8 mouse cellular contexts compared by ENCODE assay signal in genomic region chr8:126536132-126536927, GRCm38 (mm10). TPM values are rescaled to one million over a fixed set of nuclear protein-coding genes. Genes with fewer than 3 reads are reported as not detected.
DNase-seq lines count a peak whose midpoint lies in the region; ATAC-seq and TF ChIP-seq lines count a peak whose summit lies in the region.

No protein-coding gene starts in this region.

- peak overlapping the region; percentile 92 for H3K27ac ChIP-seq in heart, adult 2 months
- no peak overlapping the region for H3K27ac ChIP-seq in liver, embryonic 14.5 days
- H3K27ac ChIP-seq in small intestine, adult 2 months (ENCODE audit: insufficient read depth, low read depth, low read length), result peak overlapping the region; percentile 44; the same call in 1 of the 2 replicates

- DNase-seq in heart, adult 2 months, result no peak
- no peak for DNase-seq in heart, postnatal 14 days
- peak; percentile 66 for DNase-seq in embryo, embryonic 11 days
- DNase-seq in induced T-regulatory cell, adult 2 months (ENCODE audit: low read depth), result peak; percentile 55
- no peak for DNase-seq in liver, embryonic 14.5 days (ENCODE audit: low read depth in 3 of 3, low spot score in 3 of 3)
- DNase-seq in urinary bladder, adult 18-20 months (ENCODE audit: low spot score in 2 of 2), result no peak
- DNase-seq in right cerebral cortex, postnatal 36 days (ENCODE audit: low spot score in 2 of 2), result no peak

- TF ChIP-seq CTCF in heart, adult 2 months (IDR thresholded peaks at IDR 0.05), result no peak
- no peak for TF ChIP-seq CTCF in liver, embryonic 14.5 days (IDR thresholded peaks at IDR 0.05; ENCODE audit: low read depth)
- no peak for TF ChIP-seq CTCF in small intestine, adult 2 months (IDR thresholded peaks at IDR 0.05; ENCODE audit: extremely low read depth, insufficient read length, insufficient replicate concordance, low read depth, low read length)

- no peaks in the 10 kb centered on the region for H3K9me3 ChIP-seq in liver, embryonic 14.5 days (ENCODE audit: control insufficient read depth, low read length)

- H3K4me2 ChIP-seq in liver, embryonic 14.5 days (ENCODE audit: low read depth), result peak overlapping the region; percentile 18; the same call in 1 of the 2 replicates

- no peaks in the 10 kb centered on the region for H3K79me2 ChIP-seq in heart, adult 2 months (replicated peaks; ENCODE audit: control insufficient read depth, insufficient read depth, low read length)

- TF ChIP-seq POLR2A in heart, adult 2 months (IDR thresholded peaks at IDR 0.05; ENCODE audit: insufficient read depth, low read depth, low read length), result no peak
- no peak for TF ChIP-seq POLR2A in small intestine, adult 2 months (IDR thresholded peaks at IDR 0.05; ENCODE audit: low read depth, low read length)

- H3K27me3 ChIP-seq in heart, adult 2 months (ENCODE audit: control insufficient read depth, insufficient read depth, low read length), result no peaks in the 10 kb centered on the region
- no peaks in the 10 kb centered on the region for H3K27me3 ChIP-seq in liver, embryonic 14.5 days (ENCODE audit: control insufficient read depth, insufficient read depth, low read length)
- no peaks in the 10 kb centered on the region for H3K27me3 ChIP-seq in small intestine, adult 2 months (ENCODE audit: control insufficient read depth, insufficient read depth, low read length)

- intact Hi-C loops in heart, adult 2 months (cut with DNase I), result no loop called here
- intact Hi-C loops in heart, postnatal 14 days (cut with DNase I), result no loop called here

- 53% methylated on average over 11 of the region's 11 CpGs for WGBS in heart, adult 2 months
- 28% methylated on average over 11 of the region's 11 CpGs for WGBS in liver, embryonic 14.5 days (ENCODE audit: insufficient replicate concordance)
- 23% methylated on average over 11 of the region's 11 CpGs for WGBS in small intestine, adult 2 months

- peaks cover 5% of the 10 kb centered on the region; the same call in 1 of the 2 replicates for H3K36me3 ChIP-seq in heart, adult 2 months (ENCODE audit: control insufficient read depth, insufficient read depth, low read length)
- H3K36me3 ChIP-seq in liver, embryonic 14.5 days (replicated peaks; ENCODE audit: control insufficient read depth, insufficient read depth, low read depth), result no peaks in the 10 kb centered on the region
- H3K36me3 ChIP-seq in small intestine, adult 2 months (ENCODE audit: control insufficient read depth, insufficient read depth, low read length), result no peaks in the 10 kb centered on the region

- H3K9ac ChIP-seq in heart, adult 2 months (ENCODE audit: low read depth, low read length), result no peak overlapping the region
- no peak overlapping the region for H3K9ac ChIP-seq in liver, embryonic 14.5 days (replicated peaks)

- no peak overlapping the region for H3K4me3 ChIP-seq in heart, adult 2 months
- no peak overlapping the region for H3K4me3 ChIP-seq in liver, embryonic 14.5 days (ENCODE audit: insufficient read depth in 1 of 2, low read depth in 2 of 2, low read length in 2 of 2)
- H3K4me3 ChIP-seq in small intestine, adult 2 months (ENCODE audit: low read depth, low read length), result no peak overlapping the region

- no peak for ATAC-seq in liver, embryonic 14.5 days (ENCODE audit: insufficient read depth)

- peaks cover 32% of the 10 kb centered on the region for H3K4me1 ChIP-seq in heart, adult 2 months (ENCODE audit: control insufficient read depth, insufficient read depth, low read length)
- H3K4me1 ChIP-seq in liver, embryonic 14.5 days (replicated peaks; ENCODE audit: control insufficient read depth in 2 of 2, insufficient read depth in 2 of 2, low read length in 1 of 2), result peaks cover 0 to 24% of the 10 kb centered on the region in 2 experiments; a peak in 2 of 4 replicates
- peaks cover 19% of the 10 kb centered on the region; the same call in 1 of the 2 replicates for H3K4me1 ChIP-seq in small intestine, adult 2 months (ENCODE audit: control insufficient read depth, insufficient read depth, insufficient read length, low read length)

- TF ChIP-seq EP300 in heart, adult 2 months (IDR thresholded peaks at IDR 0.05; ENCODE audit: insufficient read depth, low read depth, low read length), result no peak
- no peak for TF ChIP-seq EP300 in liver, embryonic 14.5 days (IDR thresholded peaks at IDR 0.05; ENCODE audit: low read depth)

RNA-seq across cellular contexts. Expression of gene Irf2bp2, which starts 57.5 kb away (rescaled TPM):
- total RNA-seq in heart, adult 2 months (2021), result 100 to 1,000 TPM in 1 of 2 experiments, 10 to 100 TPM in 1; 56.3 to 132 TPM
- 33.8 and 37.3 TPM in 2 replicates for polyA plus RNA-seq in heart, adult 2 months (2012; rRNA removed)
- 100 to 1,000 TPM; 124 to 140 TPM for total RNA-seq in heart, postnatal 14 days (2021)
- polyA plus RNA-seq in liver, embryonic 14.5 days (2012; rRNA removed), result 10.9 and 11.5 TPM in 2 replicates
- polyA plus RNA-seq in liver, embryonic 14.5 days (2014; fragmentation: Nextera tagmentation; extraction: Ambion mirVana), result 2.8 and 3.2 TPM in 2 replicates
- polyA plus RNA-seq in small intestine, adult 2 months (2012; rRNA removed), result 50.5 and 91.6 TPM in 2 replicates

Comparison
In these comparisons a context has a peak if more than half of its experiments do, and no peak if none do; other contexts are left out.
1. DNase-seq: peak in embryo, embryonic 11 days (single experiment) and induced T-regulatory cell, adult 2 months (single experiment); none in heart, adult 2 months (0 of 2), heart, postnatal 14 days (0 of 2), liver, embryonic 14.5 days (0 of 3), urinary bladder, adult 18-20 months (0 of 2) and right cerebral cortex, postnatal 36 days (0 of 2).